Mouse (Mus musculus): ENCODE results near the gene Rfxank.

DNA sequence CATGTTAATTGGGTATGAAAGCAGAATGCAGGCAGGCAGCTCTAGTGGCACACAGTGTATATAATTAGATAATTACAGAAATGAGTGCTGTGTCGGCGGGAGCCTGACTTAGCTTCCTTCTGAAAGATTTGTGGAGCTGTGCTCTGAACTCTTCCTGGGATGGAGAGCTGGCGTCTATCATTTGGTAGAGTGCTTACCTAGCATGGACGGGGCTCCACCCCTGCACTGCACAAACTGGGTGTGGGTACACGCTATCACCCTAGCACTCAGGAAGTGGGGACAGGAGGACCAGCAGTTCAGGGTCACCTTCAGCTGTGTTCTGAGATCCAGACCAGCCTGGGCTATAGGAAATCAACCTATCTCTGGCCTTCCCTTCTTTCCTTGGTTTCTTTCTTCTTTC is 34.4 kb upstream of the Rfxank start:
- TF ChIP-seq CTCF (IDR thresholded peaks at IDR 0.05; ENCODE audit: extremely low read depth, insufficient read depth, insufficient read length, insufficient replicate concordance) (no peak), POLR2A (IDR thresholded peaks at IDR 0.05; ENCODE audit: low read depth, low read length) (no peak)

Measured in spleen, adult 2 months (tissue).